Mouse (Mus musculus) gastrocnemius, adult 18-20 months (tissue): ENCODE measurements at regions not wholly inside any gene's neighbourhood (a gene's known extent, or its start where the extent isn't known, plus 50 kb on each side); places are given as distances from the start of the nearest gene placed in this dataset.

ENCODE experiments used
- DNase-seq: peaks from one replicate; pipeline ENCODE4 v3.0.0; 2021; ENCODE audit warnings: low spot score

GRCm38 (mm10) chr2:160207226-160207625, 126.7 kb downstream of the Gm826 start:
- DNase-seq, result no peak

- no peak for DNase-seq
Measured at GRCm38 (mm10) chr2:160192661-160193060, 141.3 kb downstream of the Gm826 start.

GRCm38 (mm10) chr2:160186106-160186505, 147.9 kb downstream of the Gm826 start:
- DNase-seq, result no peak

- peak; percentile 28 for DNase-seq
Measured at GRCm38 (mm10) chr2:160170975-160171515, 162.9 kb downstream of the Gm826 start.

- no peak for DNase-seq
Measured at GRCm38 (mm10) chr2:160158599-160159261, 175.2 kb downstream of the Gm826 start.

GRCm38 (mm10) chr2:160153781-160154180, 180.2 kb downstream of the Gm826 start:
- DNase-seq, result no peak

GRCm38 (mm10) chr2:160152101-160152500, 181.9 kb downstream of the Gm826 start:
- DNase-seq, result no peak

GRCm38 (mm10) chr2:160148936-160149335, 185.0 kb downstream of the Gm826 start:
- DNase-seq, result no peak

- no peak for DNase-seq
Measured at GRCm38 (mm10) chr2:160148516-160148915, 185.4 kb downstream of the Gm826 start.

GRCm38 (mm10) chr2:160148031-160148430, 185.9 kb downstream of the Gm826 start:
- no peak for DNase-seq

- no peak for DNase-seq
Measured at GRCm38 (mm10) chr2:160140166-160140740, 193.7 kb downstream of the Gm826 start.

- DNase-seq, result no peak
Measured at GRCm38 (mm10) chr2:160138091-160138490, 195.9 kb downstream of the Gm826 start.

- no peak for DNase-seq
Measured at GRCm38 (mm10) chr2:160131797-160132196, 202.2 kb downstream of the Gm826 start.

- no peak for DNase-seq
Measured at GRCm38 (mm10) chr2:160131386-160131785, 202.6 kb downstream of the Gm826 start.

- no peak for DNase-seq
Measured at GRCm38 (mm10) chr2:160117148-160117547, 216.8 kb downstream of the Gm826 start.

GRCm38 (mm10) chr2:160111176-160111692, 222.7 kb downstream of the Gm826 start:
- DNase-seq, result no peak

- no peak for DNase-seq
Measured at GRCm38 (mm10) chr2:160093078-160093477, 240.9 kb downstream of the Gm826 start.

- DNase-seq, result peak; percentile 52
Measured at GRCm38 (mm10) chr2:160085999-160086398, 248.0 kb downstream of the Gm826 start.

- DNase-seq, result no peak
Measured at GRCm38 (mm10) chr2:160083674-160084073, 250.3 kb downstream of the Gm826 start.

GRCm38 (mm10) chr2:160082106-160082653, 251.8 kb downstream of the Gm826 start:
- DNase-seq, result no peak

GRCm38 (mm10) chr2:160075694-160076093, 258.3 kb downstream of the Gm826 start:
- no peak for DNase-seq

GRCm38 (mm10) chr2:160070441-160070840, 263.5 kb downstream of the Gm826 start:
- no peak for DNase-seq

GRCm38 (mm10) chr2:160068772-160069171, 265.2 kb downstream of the Gm826 start:
- DNase-seq, result no peak
